Mouse (Mus musculus): ENCODE data around the gene Zfr. TPM values are rescaled to one million over a fixed set of nuclear protein-coding genes. Genes with fewer than 3 reads are reported as not detected.

Zfr gene
- total RNA-seq, 2 experiments from 2014 or later = 353 to 361 TPM

DNA sequence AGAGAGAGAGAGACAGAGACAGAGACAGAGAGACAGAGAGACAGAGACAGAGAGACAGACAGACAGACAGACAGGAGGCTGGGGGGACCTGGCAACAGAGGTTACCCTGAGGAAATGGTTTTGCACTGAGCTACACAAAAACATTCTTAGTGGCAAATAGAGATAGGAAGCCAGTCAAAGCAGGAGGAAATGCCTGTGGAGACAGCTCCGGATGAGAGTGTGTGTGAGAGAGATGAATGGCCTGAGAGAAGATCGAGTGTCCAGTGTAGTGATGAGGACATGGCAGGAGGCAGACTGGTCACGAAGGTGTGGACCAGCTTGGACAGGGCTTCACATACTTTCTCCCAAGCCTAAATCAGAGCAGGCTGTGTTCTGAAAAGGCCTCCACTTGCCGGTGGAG is 107.4 kb downstream of the Zfr start:
- intact Hi-C loops (cut with DNase I) = no loop called here
- no peak for DNase-seq (ENCODE audit: low spot score in 2 of 2)

DNA sequence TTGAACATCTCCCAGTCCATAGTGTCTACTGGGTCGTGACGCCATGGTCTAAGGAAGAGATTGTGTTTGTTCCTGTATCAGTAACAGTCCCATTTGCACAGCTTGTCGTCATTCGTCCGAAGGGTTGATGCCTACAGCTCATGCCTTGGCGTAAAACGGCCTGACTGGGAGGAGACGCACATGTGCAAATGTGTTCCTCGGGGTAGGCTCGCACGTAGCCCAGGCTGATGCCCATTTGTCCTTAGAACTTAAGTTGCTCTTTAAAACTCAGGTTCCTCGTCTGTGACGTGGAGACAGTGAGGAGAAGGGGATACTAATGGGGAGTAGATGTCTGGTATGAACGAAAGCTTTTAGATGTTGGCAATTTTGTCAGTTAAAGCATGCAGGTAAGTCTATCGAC is 109.3 kb downstream of the Zfr start:
- intact Hi-C loops (cut with DNase I) = no loop called here
- no peak for DNase-seq (ENCODE audit: low spot score in 2 of 2)

DNA sequence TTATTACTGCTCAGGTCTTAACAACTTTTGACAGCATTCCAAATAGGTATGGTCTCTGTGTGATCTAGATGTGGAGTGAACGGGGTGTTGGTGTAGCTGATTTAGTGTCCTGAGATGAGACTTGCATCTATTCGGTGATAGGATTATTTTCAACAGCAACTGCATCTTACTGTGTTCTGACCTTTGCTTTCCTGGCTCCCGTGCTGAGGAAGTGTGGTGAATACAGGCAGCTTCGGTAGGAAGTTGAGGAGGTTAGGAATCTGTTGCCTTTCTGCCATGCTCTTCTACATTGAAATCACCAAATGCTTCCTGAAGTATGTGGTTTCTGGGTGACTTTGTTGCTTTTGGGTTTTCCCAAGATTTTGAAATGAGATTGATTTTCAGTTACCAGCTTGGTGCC is 109.7 kb downstream of the Zfr start:
- intact Hi-C loops (cut with DNase I) = no loop called here
- DNase-seq (ENCODE audit: low spot score in 2 of 2) = no peak

DNA sequence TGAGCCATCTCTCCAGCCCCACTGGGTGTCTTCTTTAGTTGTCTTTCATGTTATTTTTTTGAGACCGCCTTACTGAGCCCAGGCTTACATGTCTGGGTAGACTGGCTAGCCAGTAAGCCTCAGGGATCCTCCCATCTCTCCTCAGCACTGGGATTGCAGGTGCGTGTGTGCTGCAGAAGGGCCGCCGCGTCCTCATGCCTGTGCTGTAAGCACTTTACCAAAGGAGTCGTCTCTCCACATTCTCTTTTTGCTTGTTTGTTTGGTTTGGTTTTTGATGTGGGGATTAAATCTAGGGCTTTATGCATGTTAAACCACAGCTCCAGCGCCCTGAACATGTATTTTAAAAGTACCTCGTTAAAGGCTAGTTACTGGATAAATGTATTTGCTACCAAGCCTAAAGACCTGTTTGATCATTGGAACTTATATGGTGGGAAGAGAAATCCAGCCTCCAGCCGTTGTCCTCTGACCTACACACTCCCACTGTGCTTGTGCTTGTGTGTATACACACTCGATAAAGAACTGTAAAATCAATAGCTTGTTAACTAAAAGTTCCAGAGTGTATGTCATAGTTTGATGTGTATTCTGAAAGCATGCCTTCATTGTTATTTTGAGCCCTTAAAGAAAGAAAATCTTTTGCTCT is 112.1 kb downstream of the Zfr start:
- intact Hi-C loops (cut with DNase I) = no loop called here
- DNase-seq (ENCODE audit: low spot score in 2 of 2) = no peak

DNA sequence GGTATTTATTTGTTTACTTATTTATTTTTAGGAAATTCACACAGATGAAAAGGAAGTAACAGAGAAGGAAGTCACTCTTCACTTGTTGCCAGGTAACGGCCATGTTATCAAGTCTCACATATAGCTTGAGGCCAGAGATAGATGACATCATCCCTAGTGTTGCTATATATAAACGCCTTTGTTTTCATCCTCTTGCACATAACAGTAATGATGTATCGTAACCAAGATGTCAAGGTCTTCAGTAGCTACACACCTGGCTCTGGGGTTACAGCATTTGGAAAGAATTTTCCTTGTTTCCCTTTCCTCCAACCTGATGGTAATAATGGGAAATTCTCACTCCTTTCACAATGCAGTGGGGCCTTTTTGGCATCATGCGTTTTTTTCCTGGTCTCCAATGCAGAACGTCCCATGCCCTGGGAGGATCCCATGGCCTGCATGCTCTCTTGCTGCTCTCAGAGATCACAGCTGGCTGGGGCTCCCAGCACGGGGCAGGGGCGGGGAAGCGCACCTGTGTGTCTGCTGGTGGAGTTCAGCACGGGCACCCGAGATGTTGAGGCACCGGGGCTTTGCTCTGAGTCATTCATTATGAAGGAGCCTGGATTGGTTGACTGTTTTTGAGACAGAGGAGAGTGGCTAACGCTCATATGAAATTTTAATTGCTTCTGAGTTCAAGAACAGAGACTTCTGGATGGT is 112.8 kb downstream of the Zfr start:
- no peak for DNase-seq (ENCODE audit: low spot score in 2 of 2)
- intact Hi-C loops (cut with DNase I) = no loop called here

DNA sequence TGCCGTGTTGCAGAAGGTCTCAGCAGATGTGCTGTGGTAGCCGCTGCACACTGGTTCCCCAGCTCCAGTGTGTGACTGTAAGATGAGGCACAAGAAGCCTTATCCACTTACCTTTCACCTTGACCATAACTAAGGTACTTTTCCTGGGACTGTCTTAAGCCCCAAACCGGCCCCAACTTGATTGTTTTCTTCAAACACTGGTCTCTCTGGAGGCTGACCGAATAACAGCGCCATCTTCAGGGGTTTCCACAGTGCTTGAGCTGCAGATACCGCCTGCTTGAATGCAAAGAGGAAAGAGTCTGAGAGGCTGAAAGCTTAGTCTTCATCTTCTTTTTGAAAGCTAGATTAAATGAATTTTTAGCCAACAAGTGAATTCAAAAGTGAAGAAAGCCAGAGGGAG is 113.8 kb downstream of the Zfr start:
- DNase-seq (ENCODE audit: low spot score in 2 of 2) = no peak
- intact Hi-C loops (cut with DNase I) = no loop called here

DNA sequence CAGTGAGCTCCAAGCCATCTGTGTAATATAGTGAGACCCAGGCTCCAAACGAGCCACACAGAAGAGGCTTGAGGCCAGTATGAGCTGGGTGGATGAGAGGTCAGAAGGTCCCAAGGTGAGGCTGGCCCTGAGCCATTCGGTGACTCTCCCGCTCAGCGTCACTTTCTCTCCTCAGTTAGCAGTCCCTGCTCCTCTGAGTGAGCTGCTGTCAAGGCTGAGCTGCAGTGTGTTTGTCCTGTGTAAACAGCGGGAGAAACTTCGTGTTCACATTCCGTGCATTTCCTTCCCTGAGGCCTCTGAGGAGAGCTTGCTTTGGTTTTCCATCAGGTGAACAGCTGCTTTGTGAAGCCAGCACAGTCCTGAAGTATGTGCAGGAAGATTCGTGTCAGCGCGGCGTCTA is 114.8 kb downstream of the Zfr start:
- intact Hi-C loops (cut with DNase I) = no loop called here
- DNase-seq (ENCODE audit: low spot score in 2 of 2) = no peak

DNA sequence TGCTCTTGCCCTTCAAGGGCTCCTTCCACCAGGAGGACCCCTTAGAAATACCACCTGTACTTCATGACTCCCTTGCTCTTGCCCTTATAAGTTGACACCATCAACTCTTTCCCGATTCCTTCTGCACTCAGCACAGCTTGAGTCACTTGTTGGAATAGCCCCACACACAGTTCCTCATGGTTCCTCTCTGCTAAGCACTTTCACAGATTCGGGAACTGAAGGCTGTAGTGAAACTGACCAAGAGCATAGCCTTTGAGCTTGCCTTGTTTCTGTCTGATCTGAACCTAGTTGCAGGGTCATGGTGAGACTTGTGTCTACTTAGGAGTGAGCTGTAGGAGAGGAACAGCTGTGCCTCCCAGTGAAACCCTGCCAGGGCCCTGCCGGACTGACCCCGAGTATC is 115.4 kb downstream of the Zfr start:
- intact Hi-C loops (cut with DNase I) = no loop called here
- DNase-seq (ENCODE audit: low spot score in 2 of 2) = no peak

Small RNA genes lying within 50 kb of the gene (microRNA-seq; reads per million reads assigned to microRNA genes)
- 0 reads per million in 2 experiments for gene Mir1898

Other genes starting within 250 kb of the Zfr start
- 10 to 100 TPM; 10.2 to 12.8 TPM for gene Npr3, start 210.5 kb upstream of the Zfr start, total RNA-seq (2021)
- 100 to 1,000 TPM; 291 to 330 TPM for gene Sub1, start 120.8 kb upstream of the Zfr start, total RNA-seq (2021)
- gene Mtmr12, start 87.2 kb downstream of the Zfr start, total RNA-seq (2021) = 10 to 100 TPM; 40.7 to 41.0 TPM
- gene Golph3, start 203.6 kb downstream of the Zfr start, total RNA-seq (2021) = 100 to 1,000 TPM; 104 TPM
- 1 to 10 TPM; 2.0 to 2.4 TPM for gene 1810049J17Rik, start 204.1 kb downstream of the Zfr start, total RNA-seq (2021)